Mouse (Mus musculus) G1E (cell line): ENCODE results near the gene Washc2.

Source experiments
- CTCF ChIP-seq: IDR thresholded peaks from 2 replicates; pipeline ENCODE4 v1.5.1; 2012; ENCODE audit warnings: low read depth, low read length, inconsistent platforms, mixed read lengths
- POLR2AphosphoS5 ChIP-seq: IDR thresholded peaks from 2 replicates; pipeline ENCODE4 v1.6.1; 2012; ENCODE audit warnings: low read depth, low read length, inconsistent platforms; ENCODE audit not compliant: insufficient replicate concordance
- TAL1 ChIP-seq: conservative IDR thresholded peaks from 2 replicates; pipeline ENCODE4 v1.6.1; 2012; ENCODE audit warnings: low read depth, low read length, inconsistent platforms, mixed read lengths

DNA sequence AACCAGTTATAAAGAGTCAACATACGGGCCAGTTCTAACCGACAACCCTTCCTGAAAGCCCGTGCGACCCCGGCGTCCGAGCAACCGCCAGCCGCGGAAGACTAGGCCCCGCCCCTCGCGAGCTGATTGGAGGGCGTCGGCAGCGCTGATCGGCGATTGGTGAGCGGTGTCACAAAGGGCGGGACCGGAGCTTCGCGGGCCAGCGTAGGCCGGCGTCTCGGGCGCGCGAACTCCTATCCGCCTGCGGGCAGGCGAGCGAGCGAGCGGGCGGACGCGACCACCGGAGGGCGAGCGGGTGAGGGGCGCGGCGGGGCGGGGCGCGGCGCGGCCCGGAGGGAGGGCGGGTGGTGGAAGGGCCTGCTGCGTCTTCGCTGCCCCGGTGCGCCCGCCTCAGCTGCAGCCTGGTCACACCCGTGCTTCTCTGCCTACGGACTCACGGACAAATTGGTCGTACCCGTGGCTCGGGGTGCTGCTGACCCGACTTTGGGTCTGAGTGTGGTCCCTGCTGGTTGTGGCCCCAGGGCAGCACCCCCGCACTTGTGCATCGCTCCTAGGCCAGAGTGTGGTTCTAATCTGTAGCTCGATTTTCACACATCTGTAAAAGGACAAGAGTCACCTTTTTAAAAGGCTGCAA is 56.3 kb downstream of the Washc2 start, which contains the start of gene Zfand4:
- TF ChIP-seq CTCF: no peak
- no peak for TF ChIP-seq POLR2AphosphoS5
- TF ChIP-seq TAL1: no peak
